ENCODE assay signal across 8 mouse cellular contexts in genomic region chr4:151851179-151851578, GRCm38 (mm10). TPM values are rescaled to one million over a fixed set of nuclear protein-coding genes. Genes with fewer than 3 reads are reported as not detected.
DNase-seq lines count a peak whose midpoint lies in the region; TF ChIP-seq lines count a peak whose summit lies in the region.

No protein-coding gene starts in this region.

- in situ Hi-C loops in ES-E14 (cut with MboI; ENCODE audit: low sequenced_read_pairs in 2 of 2, unreplicated experiment in 2 of 2), result no loop called here

- intact Hi-C loops in left cerebral cortex, adult 2 months (cut with DNase I), result loop anchor here (5.0 to 10.0 kb wide), 2 partner anchors 239 to 566 kb away; no protein-coding TSS in a partner anchor
- intact Hi-C loops in left cerebral cortex, postnatal 25 days (cut with DNase I), result loop anchor here (5.0 kb wide), 3 partner anchors 369 to 694 kb away; no protein-coding TSS in a partner anchor

- H3K4me1 ChIP-seq in ES-E14 (ENCODE audit: control insufficient read depth in 2 of 2, insufficient read depth in 2 of 2, low read length in 2 of 2, poor library complexity in 1 of 2), result peaks cover 2 to 4% of the 10 kb centered on the region in 2 experiments; a peak in 3 of 4 replicates

- no peak overlapping the region for H3K9ac ChIP-seq in ES-E14 (ENCODE audit: insufficient read depth, low read depth, low read length, poor library complexity, severe bottlenecking)

- no peaks in the 10 kb centered on the region for H3K9me3 ChIP-seq in ES-E14 (ENCODE audit: control insufficient read depth, insufficient read depth, low read depth, low read length)

- TF ChIP-seq CTCF in left cerebral cortex, adult 2 months (IDR thresholded peaks at IDR 0.05), result peak; percentile 65

- H3K4me3 ChIP-seq in left cerebral cortex, adult 2 months, result no peak overlapping the region
- no peak overlapping the region for H3K4me3 ChIP-seq in ES-E14 (ENCODE audit: insufficient read depth in 1 of 2, low read depth in 1 of 2, low read length in 2 of 2, poor library complexity in 1 of 2, severe bottlenecking in 1 of 2)

- no peak overlapping the region for H3K27ac ChIP-seq in left cerebral cortex, adult 2 months
- no peak overlapping the region for H3K27ac ChIP-seq in ES-E14 (ENCODE audit: insufficient read depth, low read depth, low read length, poor library complexity, severe bottlenecking)

- H3K36me3 ChIP-seq in ES-E14 (ENCODE audit: control insufficient read depth, insufficient read depth, low read length, poor library complexity, severe bottlenecking), result no peaks in the 10 kb centered on the region

- DNase-seq in left cerebral cortex, adult 2 months (ENCODE audit: extremely low spot score in 1 of 2, low spot score in 2 of 2), result no peak
- no peak for DNase-seq in left cerebral cortex, postnatal 25 days (ENCODE audit: low spot score in 2 of 2)
- DNase-seq in ES-E14 (ENCODE audit: low read depth, low spot score) (peak; percentile 59), liver (peak; percentile 64)
- DNase-seq in adrenal gland, postnatal 25 days, result peak; percentile 54
- peak; percentile 26 to 51 for DNase-seq in heart, adult 9 months (ENCODE audit: low spot score in 2 of 2)
- DNase-seq in retina, postnatal 7 days (ENCODE audit: low read depth, low spot score), result peak; percentile 43
- DNase-seq in layer of hippocampus, adult 8-10 months (ENCODE audit: low spot score in 2 of 2), result no peak

TF ChIP-seq in ES-E14, 5 proteins besides CTCF, POLR2A, EP300 and RAD21:
- no peak for TF ChIP-seq ZNF384 (IDR thresholded peaks at IDR 0.05; ENCODE audit: low read depth, low read length)
- TF ChIP-seq HCFC1 (IDR thresholded peaks at IDR 0.05; ENCODE audit: borderline replicate concordance, insufficient read depth, low read length), result no peak
- no peak for TF ChIP-seq MAFK (IDR thresholded peaks at IDR 0.05; ENCODE audit: insufficient read depth, low read depth, low read length)
- TF ChIP-seq CHD2 (IDR thresholded peaks at IDR 0.05; ENCODE audit: low read depth, low read length), result no peak
- TF ChIP-seq ZC3H11A (IDR thresholded peaks at IDR 0.05; ENCODE audit: borderline replicate concordance, low read depth, low read length), result no peak

RNA-seq across cellular contexts. Expression of gene Camta1, which starts 10.5 kb away (rescaled TPM):
- total RNA-seq in left cerebral cortex, adult 2 months (2021), result 100 to 1,000 TPM; 242 to 255 TPM
- total RNA-seq in left cerebral cortex, postnatal 25 days (2021), result 100 to 1,000 TPM; 193 to 222 TPM
- total RNA-seq in ES-E14 (2012; rRNA removed), result 9.3 and 15.5 TPM in 2 replicates
- 15.0 and 37.3 TPM in 2 replicates for total RNA-seq in adrenal gland, postnatal 25 days (2021)
- total RNA-seq in layer of hippocampus, adult 8-10 months (2022), result 100 to 1,000 TPM; 236 to 299 (median 267) TPM

Comparison
In these comparisons a context has a peak if more than half of its experiments do, and no peak if none do; other contexts are left out.
1. DNase-seq: peak in ES-E14 (single experiment), adrenal gland, postnatal 25 days (single experiment), heart, adult 9 months (2 of 2), liver (single experiment) and retina, postnatal 7 days (single experiment); none in left cerebral cortex, adult 2 months (0 of 2), left cerebral cortex, postnatal 25 days (0 of 2) and layer of hippocampus, adult 8-10 months (0 of 2).